Mouse (Mus musculus): ENCODE results near the gene Atp6v1g3.

- TF ChIP-seq EP300 (IDR thresholded peaks at IDR 0.05; ENCODE audit: low read depth) (no peak), CTCF (IDR thresholded peaks at IDR 0.05; ENCODE audit: low read depth) (no peak)
Observed at GRCm38 (mm10) chr1:138274930-138275329, 1.4 kb downstream of the Atp6v1g3 start.

All from liver, embryonic 14.5 days (tissue).